ENCODE assay signal across 12 mouse cellular contexts in the genomic region with DNA sequence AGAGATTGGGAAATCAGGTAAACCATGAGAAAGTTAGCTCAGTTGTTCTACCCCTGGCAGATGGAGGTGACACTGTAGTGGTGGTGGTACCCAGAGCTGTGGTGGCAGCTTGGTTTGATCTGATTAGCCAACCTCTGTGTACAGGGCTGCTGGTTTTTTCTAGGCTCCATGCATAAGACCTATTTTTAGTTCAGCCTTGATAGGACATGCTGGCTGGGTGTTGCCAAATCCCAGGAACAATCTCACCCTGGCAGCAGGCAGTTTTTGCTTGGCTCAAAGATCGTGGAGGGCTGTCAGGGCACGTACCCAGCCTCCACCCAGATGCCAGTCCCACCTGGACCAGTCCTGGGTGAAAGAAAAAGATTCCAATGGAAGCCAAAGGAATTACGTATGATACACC.
DNase-seq lines count a peak whose midpoint lies in the region; ATAC-seq and TF ChIP-seq lines count a peak whose summit lies in the region.
"Had no signal": no experiment of that assay in that cellular context is flagged by ENCODE, and none has a peak within 500 bp of the region (broad histone marks: within the 10 kb centered on the region; RNA-seq: fewer than 3 reads in every experiment).

No protein-coding gene starts in this region.

- peak overlapping the region; percentile 60 for H3K27ac ChIP-seq in heart, adult 2 months
- H3K27ac ChIP-seq in heart, embryonic 11.5 days (ENCODE audit: low read depth, low read length) = no peak overlapping the region
- H3K27ac ChIP-seq in heart, embryonic 15.5 days = no peak overlapping the region
- H3K27ac ChIP-seq in stomach, postnatal 0 days (replicated peaks) = peak overlapping the region; percentile 63; the same call in 1 of the 2 replicates
- H3K27ac ChIP-seq: embryonic facial prominence, embryonic 12.5 days; midbrain, embryonic 10.5 days had no signal

- TF ChIP-seq EP300 in heart, adult 2 months (IDR thresholded peaks at IDR 0.05; ENCODE audit: insufficient read depth, low read depth, low read length) = 0 out of 2 replicates have a peak, but pooled peaks have one; percentile 28
- TF ChIP-seq EP300 in stomach, postnatal 0 days (optimal IDR thresholded peaks at IDR 0.05) = peak; percentile 60

- intact Hi-C loops in heart, adult 2 months (cut with DNase I) = no loop called here

- no peak overlapping the region for H3K4me3 ChIP-seq in heart, adult 2 months
- no peak overlapping the region for H3K4me3 ChIP-seq in heart, embryonic 11.5 days (ENCODE audit: low read depth, low read length)
- no peak overlapping the region for H3K4me3 ChIP-seq in heart, embryonic 15.5 days
- H3K4me3 ChIP-seq in stomach, postnatal 0 days (ENCODE audit: low read depth, low read length) = no peak overlapping the region
- H3K4me3 ChIP-seq: embryonic facial prominence, embryonic 12.5 days; midbrain, embryonic 10.5 days had no signal

- DNase-seq in heart, adult 2 months = peak; percentile 41 to 62
- DNase-seq in ovary, adult 18-20 months (ENCODE audit: low spot score) = peak; percentile 29
- DNase-seq in ovary, postnatal 10 days (ENCODE audit: low spot score) = no peak
- peak; percentile 12 for DNase-seq in stomach, postnatal 0 days (ENCODE audit: low spot score)
- no peak for DNase-seq in c-Kit-positive CD71-positive TER-119-positive erythroid progenitor cells, embryonic 14.5 days (ENCODE audit: low spot score)
- DNase-seq in frontal cortex, adult 2 months (ENCODE audit: extremely low spot score in 1 of 2, low spot score in 1 of 2) = no peak
- DNase-seq: right cerebral cortex, postnatal 14 days had no signal

- H3K36me3 ChIP-seq in heart, adult 2 months (ENCODE audit: control insufficient read depth, insufficient read depth, low read length) = no peaks in the 10 kb centered on the region
- H3K36me3 ChIP-seq in heart, embryonic 11.5 days (ENCODE audit: control insufficient read depth, insufficient read depth, low read length) = no peaks in the 10 kb centered on the region
- no peaks in the 10 kb centered on the region for H3K36me3 ChIP-seq in heart, embryonic 15.5 days
- no peaks in the 10 kb centered on the region for H3K36me3 ChIP-seq in stomach, postnatal 0 days (ENCODE audit: control insufficient read depth, insufficient read depth, low read length)
- H3K36me3 ChIP-seq: embryonic facial prominence, embryonic 12.5 days; midbrain, embryonic 10.5 days had no signal

- H3K4me1 ChIP-seq in heart, adult 2 months (ENCODE audit: control insufficient read depth, insufficient read depth, low read length) = peaks cover 8% of the 10 kb centered on the region
- peaks cover 3% of the 10 kb centered on the region; the same call in 1 of the 2 replicates for H3K4me1 ChIP-seq in heart, embryonic 11.5 days (ENCODE audit: control insufficient read depth, insufficient read depth, low read length)
- H3K4me1 ChIP-seq in heart, embryonic 15.5 days (replicated peaks) = peaks cover 5% of the 10 kb centered on the region; the same call in 1 of the 2 replicates
- peaks cover 4% of the 10 kb centered on the region; the same call in 1 of the 2 replicates for H3K4me1 ChIP-seq in stomach, postnatal 0 days (replicated peaks; ENCODE audit: control insufficient read depth, insufficient read depth)

- no peak overlapping the region for H3K9ac ChIP-seq in heart, adult 2 months (ENCODE audit: low read depth, low read length)
- no peak overlapping the region for H3K9ac ChIP-seq in heart, embryonic 11.5 days (ENCODE audit: low read depth, low read length)
- H3K9ac ChIP-seq in heart, embryonic 15.5 days = no peak overlapping the region
- no peak overlapping the region for H3K9ac ChIP-seq in stomach, postnatal 0 days (ENCODE audit: low read length)
- H3K9ac ChIP-seq: embryonic facial prominence, embryonic 12.5 days had no signal

- H3K9me3 ChIP-seq in heart, embryonic 11.5 days (replicated peaks; ENCODE audit: control insufficient read depth, low read length) = no peaks in the 10 kb centered on the region
- H3K9me3 ChIP-seq in heart, embryonic 15.5 days (replicated peaks) = no peaks in the 10 kb centered on the region
- H3K9me3 ChIP-seq in stomach, postnatal 0 days (ENCODE audit: control insufficient read depth, low read length) = no peaks in the 10 kb centered on the region
- H3K9me3 ChIP-seq: embryonic facial prominence, embryonic 12.5 days; midbrain, embryonic 10.5 days had no signal

- no peaks in the 10 kb centered on the region for H3K79me2 ChIP-seq in heart, adult 2 months (replicated peaks; ENCODE audit: control insufficient read depth, insufficient read depth, low read length)

- ATAC-seq in heart, embryonic 11.5 days (replicated peaks; ENCODE audit: insufficient number of reproducible peaks, low FRiP score, low TSS enrichment) = no peak
- peak; percentile 43; the same call in 1 of the 2 replicates for ATAC-seq in heart, embryonic 15.5 days (replicated peaks; ENCODE audit: insufficient number of reproducible peaks, insufficient read depth, low FRiP score, low read depth)
- ATAC-seq in stomach, postnatal 0 days (ENCODE audit: low FRiP score, low TSS enrichment) = no peak

- H3K27me3 ChIP-seq in heart, adult 2 months (ENCODE audit: control insufficient read depth, insufficient read depth, low read length) = no peaks in the 10 kb centered on the region
- no peaks in the 10 kb centered on the region for H3K27me3 ChIP-seq in heart, embryonic 11.5 days (ENCODE audit: control insufficient read depth, insufficient read depth, low read length)
- H3K27me3 ChIP-seq in heart, embryonic 15.5 days = no peaks in the 10 kb centered on the region
- no peaks in the 10 kb centered on the region for H3K27me3 ChIP-seq in stomach, postnatal 0 days (ENCODE audit: control insufficient read depth, insufficient read depth, low read length)
- H3K27me3 ChIP-seq: embryonic facial prominence, embryonic 12.5 days had no signal

- no peak overlapping the region for H3K4me2 ChIP-seq in heart, embryonic 11.5 days
- H3K4me2 ChIP-seq in heart, embryonic 15.5 days = no peak overlapping the region
- H3K4me2 ChIP-seq in stomach, postnatal 0 days (replicated peaks; ENCODE audit: low read depth) = no peak overlapping the region
- H3K4me2 ChIP-seq: embryonic facial prominence, embryonic 12.5 days; liver, embryonic 11.5 days had no signal

- 53% methylated on average over 3 of the region's 3 CpGs for WGBS in heart, adult 2 months
- 67% methylated on average over 3 of the region's 3 CpGs for WGBS in heart, embryonic 11.5 days (ENCODE audit: insufficient replicate concordance)
- WGBS in heart, embryonic 15.5 days = 51% methylated on average over 3 of the region's 3 CpGs
- WGBS in stomach, postnatal 0 days = 60% methylated on average over 3 of the region's 3 CpGs

- TF ChIP-seq CTCF in heart, adult 2 months (IDR thresholded peaks at IDR 0.05) = no peak
- TF ChIP-seq CTCF in stomach, postnatal 0 days (IDR thresholded peaks at IDR 0.05; ENCODE audit: low read depth) = no peak

- TF ChIP-seq POLR2A in heart, adult 2 months (IDR thresholded peaks at IDR 0.05; ENCODE audit: insufficient read depth, low read depth, low read length) = no peak

Comparison
In these comparisons a context has a peak if more than half of its experiments do, and no peak if none do; other contexts are left out.
1. DNase-seq: peak in heart, adult 2 months (2 of 2), ovary, adult 18-20 months (single experiment) and stomach, postnatal 0 days (single experiment); none in ovary, postnatal 10 days (single experiment), c-Kit-positive CD71-positive TER-119-positive erythroid progenitor cells, embryonic 14.5 days (single experiment) and frontal cortex, adult 2 months (0 of 2).
2. H3K27ac ChIP-seq: peak in heart, adult 2 months (single experiment) and stomach, postnatal 0 days (single experiment); none in heart, embryonic 11.5 days (single experiment) and heart, embryonic 15.5 days (single experiment).